Mouse (Mus musculus): ENCODE data around the gene Dph1.

DNA sequence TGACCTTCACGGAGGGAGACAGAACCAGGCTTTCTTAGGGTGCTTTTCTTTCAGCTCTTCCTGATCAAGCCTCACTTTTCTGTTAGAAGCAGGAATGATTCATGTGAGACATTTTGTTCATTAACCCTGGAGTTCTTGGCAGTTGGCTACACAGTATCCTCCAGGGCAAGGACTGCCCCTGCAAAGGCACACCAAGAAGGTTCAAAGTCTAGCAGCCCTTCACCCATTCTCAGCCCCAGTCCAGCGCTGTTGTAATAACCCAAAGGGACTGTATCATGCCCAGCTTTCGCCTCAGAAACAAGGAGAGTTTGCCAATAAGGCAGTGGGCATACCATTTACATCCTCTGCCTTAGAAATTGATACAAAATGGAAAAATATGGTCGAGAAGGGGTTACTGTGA lies 55.7 kb downstream of the Dph1 start:
- TF ChIP-seq EP300 (IDR thresholded peaks at IDR 0.05; ENCODE audit: insufficient read depth, low read depth, low read length): no peak
- no peak for TF ChIP-seq CTCF (IDR thresholded peaks at IDR 0.05)

Data from heart, adult 2 months (tissue).